Mouse (Mus musculus) left cerebral cortex, postnatal 4 days (tissue): ENCODE results near the gene Efl1. TPM values are rescaled to one million over a fixed set of nuclear protein-coding genes. Genes with fewer than 3 reads are reported as not detected.
"Not testable (repeated sequence)": the region's sequence is repeated elsewhere in the genome, so short reads cannot be mapped to it uniquely, and the experiment has no call there.

Source experiments
- DNase-seq: peaks from one replicate; pipeline ENCODE4 v3.0.0-alpha.2; 2022
- intact Hi-C: fragments of 180-260 bp; cut with DNase I; formaldehyde crosslinking; loops from one replicate; pipeline ENCODE4 v1.15.1; 2025
- total RNA-seq, 2 experiments: library from RNA; stranded (reverse); gene quantifications; 2 replicates each; pipeline ENCODE4 v1.2.3; 2021

Efl1 gene
- total RNA-seq, 2 experiments from 2014 or later: 20.3 to 22.5 TPM

DNA sequence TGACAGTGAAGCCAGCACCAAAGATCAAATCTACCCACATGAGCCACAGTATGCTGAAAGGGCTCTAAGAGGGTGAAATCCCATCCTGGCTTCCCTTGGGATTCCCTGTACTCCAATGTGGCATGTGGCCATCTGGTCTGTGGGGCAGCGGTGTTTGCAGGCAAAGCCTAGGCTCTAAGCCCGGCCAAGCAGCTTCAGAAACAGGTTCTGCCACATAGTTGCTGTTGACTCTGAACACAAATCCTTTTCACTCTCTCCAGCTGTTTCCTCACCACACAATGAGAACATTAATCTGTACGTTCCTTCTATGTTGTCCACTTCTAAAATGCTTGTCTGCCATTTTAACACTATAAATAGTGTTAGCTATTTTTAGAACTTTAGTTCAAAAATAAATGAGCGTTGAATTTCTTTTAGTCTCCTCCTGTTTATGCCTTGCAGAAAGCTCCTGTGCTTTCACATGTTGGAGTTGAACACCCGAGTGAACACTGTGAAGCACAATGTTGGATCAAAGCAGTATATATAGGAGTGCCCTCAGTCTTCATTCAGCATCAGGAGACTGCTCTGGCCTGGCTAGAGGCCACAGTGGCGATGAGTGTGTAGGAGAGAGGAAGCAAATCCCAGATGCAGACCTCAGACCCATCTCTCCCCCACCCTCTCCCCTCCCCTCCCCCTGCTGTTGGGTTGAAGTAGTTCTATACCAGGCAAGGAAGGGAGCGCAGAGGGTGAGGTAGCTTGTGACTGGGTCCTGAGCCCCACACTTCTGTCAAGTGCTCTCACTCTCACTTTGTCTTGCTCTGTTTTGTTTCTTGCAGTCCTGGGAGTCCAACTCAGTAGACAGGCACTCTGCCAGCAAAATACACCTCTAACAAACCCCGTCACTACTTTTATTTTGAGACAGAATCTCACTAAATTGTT, 104.0 kb downstream of the Efl1 start:
- intact Hi-C loops: no loop called here
- DNase-seq: peak; percentile 49

DNA sequence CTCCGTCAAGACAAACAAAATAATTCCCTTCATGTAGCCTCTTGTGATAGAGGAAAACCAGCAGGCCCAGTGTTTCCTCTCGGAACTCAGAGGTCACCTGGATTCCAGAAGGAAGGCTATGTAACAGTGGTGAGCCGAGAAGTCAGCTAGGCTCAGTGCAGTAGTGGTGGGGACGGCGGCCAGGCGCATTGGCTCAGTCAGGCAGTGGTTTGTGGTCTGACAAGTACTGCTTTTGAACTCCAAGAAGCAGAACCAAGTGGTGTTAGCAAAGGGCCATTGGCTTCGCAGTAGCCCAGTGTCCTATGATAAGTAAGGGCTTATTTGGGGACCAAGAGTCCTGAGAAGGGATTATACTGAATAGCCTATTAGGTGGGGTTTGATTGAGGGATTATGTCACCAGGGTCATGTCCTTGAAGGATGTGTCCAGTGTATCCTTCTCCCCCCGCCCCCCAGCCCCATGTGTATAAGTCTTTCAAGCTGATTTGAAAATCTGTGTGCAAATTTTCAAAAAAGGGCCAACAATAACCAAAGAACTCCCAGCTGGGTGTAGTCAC, 107.3 kb downstream of the Efl1 start:
- intact Hi-C loops: no loop called here
- no peak for DNase-seq

DNA sequence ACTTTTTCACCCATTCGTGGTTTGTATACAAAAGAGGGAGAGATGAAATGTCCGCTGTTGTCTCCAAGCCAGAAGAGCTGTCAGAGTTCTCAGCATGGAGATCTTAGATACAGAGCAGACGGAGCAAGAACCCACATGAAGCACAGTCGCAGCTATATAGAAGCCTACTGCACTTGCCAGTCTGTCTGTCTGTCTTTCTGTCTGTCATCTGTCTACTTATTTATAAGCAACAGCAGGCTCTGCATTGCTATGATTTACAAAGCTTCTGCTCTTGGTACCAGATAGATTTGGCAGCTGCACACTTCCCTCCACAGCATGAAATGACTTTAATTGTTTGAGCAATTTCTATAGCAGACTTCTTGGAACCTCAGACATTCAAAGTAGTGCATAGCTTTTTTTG, 110.1 kb downstream of the Efl1 start:
- no peak for DNase-seq
- intact Hi-C loops: no loop called here

DNA sequence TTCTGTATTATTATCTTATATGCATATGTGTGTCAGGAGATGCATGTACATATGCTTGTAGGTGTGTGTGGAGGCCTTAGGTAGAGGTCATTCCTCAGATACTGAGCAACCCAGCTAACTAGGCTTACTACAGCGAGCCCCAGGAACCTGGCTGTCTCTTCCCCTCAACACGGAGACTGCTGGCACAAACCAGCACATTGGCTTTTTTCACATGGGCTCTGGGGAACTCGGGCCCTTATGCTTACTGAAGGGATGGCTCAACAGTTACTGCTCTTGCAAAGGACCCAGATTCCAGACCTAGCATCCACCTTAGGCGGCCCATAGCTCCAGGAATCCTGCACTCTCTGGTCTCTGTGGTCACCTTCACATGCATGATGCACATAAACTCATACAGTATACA, 110.7 kb downstream of the Efl1 start:
- no peak for DNase-seq
- intact Hi-C loops: no loop called here

DNA sequence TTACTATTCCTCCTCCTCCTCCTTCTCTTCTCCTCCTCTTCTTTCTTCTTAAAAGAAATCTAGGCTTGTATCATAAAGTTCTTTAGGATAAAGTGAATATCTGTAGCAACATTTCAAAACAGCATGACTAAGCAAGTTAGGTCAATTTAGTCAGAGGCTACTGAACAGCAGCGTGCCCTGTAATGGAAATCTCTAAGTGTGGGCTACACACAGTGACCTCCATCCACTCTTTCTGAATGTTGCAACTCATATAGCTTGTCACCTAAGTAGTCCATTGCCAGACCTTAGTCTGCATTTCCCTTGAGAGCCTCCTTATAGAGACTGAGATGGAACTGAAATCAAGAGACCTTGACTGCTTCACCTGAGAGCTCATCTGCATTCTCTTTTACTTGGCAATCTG, 116.5 kb downstream of the Efl1 start:
- intact Hi-C loops: no loop called here
- no peak for DNase-seq

DNA sequence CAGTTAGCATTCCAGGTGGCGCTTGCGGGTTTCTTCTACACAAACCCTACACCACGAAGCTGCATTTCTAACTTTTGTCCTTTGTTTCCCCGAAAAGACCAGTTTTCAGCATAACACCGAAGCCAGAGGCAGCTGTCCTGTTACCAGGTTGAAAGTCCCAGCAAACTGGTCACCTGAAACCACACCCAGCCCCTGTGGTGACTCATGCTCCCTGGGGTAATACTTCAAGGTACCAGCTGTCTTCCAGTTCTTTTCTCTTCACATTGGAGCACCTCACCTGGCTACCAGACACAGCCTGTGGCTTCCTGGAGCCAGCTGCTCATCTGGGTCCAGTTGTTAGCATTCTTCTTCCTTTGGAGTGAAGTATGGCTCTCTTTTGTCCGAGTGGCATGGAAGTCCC, 118.2 kb downstream of the Efl1 start:
- DNase-seq: no peak
- intact Hi-C loops: no loop called here

DNA sequence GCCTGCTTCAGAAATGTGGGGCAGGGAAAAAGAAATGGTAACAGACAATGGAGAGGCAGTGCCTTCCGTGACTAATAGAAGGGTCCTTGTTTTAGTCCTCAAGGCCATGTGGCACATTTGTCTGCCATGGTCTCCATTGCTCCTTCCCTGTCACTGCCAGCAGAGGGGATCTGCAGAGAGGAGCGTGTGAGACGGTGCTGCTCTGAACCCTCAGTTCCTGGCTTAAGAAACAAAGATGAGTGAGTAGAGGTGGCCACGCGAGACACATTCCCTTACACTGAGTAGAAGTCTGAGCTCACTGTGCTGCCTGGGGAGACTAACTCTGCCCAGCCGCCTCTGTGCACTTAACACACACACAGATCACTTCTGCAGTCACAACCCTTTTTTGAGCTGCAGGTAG, 121.8 kb downstream of the Efl1 start:
- DNase-seq: no peak
- intact Hi-C loops: no loop called here

DNA sequence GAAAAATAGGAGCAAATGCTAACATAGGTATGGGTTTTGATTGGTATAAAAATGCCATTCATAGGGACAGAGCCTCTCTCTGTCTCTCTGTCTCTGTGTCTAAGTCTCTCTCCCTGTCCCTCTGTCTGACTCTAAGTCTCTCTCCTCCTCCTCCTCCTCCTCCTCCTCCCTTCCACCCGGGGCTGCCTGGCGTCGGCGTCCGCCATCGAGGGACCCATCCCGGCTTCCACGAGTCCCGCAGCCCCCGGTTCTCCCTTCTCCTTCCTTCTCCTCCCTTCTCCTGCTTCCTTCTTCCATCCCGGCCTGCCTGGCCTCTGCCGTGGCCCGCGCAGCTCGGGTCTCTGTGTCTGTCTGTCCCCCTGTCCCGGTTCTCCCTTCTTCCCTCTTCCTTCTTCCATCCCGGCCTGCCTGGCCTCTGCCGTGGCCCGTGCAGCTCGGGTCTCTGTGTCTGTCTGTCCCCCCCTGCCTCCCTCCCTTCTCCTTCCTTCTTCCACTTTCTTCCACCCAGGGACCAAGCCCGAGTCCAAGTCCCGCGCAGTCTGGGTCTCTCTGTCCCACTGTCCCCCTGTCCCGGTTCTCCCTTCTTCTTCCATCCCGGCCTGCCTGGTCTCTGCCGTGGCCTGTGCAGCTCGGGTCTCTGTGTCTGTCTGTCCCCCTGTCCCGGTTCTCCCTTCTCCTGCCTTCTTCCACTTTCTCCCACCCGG, 122.7 kb downstream of the Efl1 start:
- intact Hi-C loops, DNase-seq: not testable (repeated sequence)

DNA sequence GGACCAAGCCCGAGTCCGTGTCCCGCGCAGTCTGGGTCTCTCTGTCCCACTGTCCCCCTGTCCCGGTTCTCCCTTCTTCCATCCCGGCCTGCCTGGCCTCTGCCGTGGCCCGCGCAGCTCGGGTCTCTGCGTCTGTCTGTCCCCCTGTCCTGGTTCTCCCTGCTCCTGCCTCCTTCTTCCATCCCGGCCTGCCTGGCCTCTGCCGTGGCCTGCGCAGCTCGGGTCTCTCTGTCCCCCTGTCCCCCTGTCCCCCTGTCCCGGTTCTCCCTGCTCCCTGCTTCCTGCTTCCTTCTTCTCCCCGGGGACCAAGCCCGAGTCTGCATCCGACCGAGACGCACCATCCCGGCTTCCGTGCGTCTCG, 123.2 kb downstream of the Efl1 start:
- intact Hi-C loops, DNase-seq: not testable (repeated sequence)

DNA sequence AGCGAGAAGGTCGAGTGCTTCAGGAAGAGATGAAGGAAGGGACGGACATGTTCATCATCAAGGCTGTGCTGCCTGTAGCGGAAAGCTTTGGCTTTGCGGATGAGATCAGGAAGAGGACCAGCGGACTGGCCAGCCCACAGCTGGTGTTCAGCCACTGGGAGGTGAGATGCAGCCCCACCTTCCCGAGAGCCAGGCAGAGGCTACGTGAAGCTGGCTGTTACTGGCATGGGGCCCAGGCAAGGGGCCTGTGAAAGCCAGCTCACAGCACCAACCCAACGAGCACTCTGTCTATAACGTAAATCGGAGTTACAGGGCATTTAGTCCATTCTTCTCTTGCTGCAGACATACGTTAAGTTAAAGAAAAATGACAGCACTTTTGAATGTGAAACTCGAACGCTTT, 124.1 kb downstream of the Efl1 start:
- intact Hi-C loops: no loop called here
- peak; percentile 55 for DNase-seq

DNA sequence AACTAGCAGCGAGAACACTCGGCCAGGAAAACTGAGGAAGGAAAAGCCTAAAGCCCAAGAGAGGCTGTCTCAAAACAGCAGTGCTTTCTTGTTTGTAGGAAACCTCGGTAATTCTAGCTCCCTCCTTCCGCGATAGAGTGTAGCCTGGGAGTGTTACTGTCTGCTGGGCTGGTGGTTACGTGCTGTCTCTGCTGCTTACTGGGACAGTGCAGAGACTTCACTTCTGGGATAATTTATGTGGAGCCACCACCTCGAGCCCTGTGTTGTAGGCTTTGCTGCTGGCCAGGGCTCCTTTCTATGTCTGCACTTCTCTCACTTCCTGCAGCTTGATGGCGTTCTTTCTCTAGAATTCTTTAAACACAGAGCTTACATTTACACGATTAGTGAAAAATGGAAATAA, 124.7 kb downstream of the Efl1 start:
- DNase-seq: no peak
- intact Hi-C loops: no loop called here

DNA sequence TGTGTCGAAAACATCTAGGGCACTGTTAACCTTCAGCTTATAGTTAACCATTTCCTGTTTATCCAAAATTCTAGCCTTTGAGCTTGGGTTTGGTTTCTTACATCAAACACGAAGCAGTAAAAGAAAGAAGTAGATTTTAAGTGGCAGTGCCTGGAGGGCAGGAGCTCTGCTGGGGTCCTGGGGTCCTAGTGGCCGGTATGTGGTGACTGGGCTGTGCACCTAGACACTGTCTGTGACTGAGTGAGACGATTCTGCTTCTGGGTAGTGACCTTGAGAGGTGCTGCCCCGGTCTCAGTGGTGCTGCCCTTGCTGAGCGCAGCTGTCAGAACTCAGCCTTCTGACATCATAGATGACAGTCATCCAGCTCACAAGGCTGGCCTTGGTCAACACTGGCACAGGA, 125.5 kb downstream of the Efl1 start:
- no peak for DNase-seq
- intact Hi-C loops: no loop called here

DNA sequence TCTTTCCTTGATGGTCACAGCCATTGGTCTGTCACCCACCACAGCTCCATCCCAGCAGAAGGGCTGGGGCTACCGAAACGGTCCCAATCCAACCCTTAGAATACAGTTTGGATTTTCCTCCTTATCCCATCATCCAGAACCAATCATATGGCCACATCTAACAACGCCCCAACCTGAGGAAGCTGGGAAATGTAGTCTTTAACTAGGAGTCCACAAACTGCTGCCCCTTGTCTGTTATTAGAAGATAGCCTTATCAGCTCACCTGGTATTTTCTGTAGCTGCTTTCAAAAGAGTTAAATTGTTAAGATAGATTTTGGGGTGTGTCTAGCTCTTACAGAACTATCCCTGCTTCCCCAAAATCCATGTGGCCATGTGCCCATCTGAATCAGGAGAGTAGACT, 126.7 kb downstream of the Efl1 start:
- DNase-seq: no peak
- intact Hi-C loops: no loop called here

DNA sequence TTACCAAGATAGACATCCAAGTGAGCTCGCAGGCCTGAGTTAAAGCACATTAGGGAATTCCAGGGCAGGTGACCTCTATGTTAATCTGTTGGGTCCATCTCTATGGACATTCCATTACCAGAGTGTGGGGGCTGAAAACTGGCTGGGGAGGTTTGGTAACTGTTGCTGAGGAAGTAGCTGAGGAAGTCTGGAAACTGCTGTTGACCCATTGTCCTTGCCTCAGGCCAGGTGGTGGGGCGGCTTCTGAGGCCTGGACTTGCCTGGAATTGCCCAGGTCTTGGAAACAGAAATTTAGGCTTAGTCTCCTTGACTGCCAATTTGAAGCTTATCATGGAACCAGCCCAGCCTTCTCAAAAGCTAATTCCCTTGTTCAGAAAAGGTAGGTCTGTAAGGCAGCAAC, 134.7 kb downstream of the Efl1 start:
- intact Hi-C loops: no loop called here
- DNase-seq: no peak

DNA sequence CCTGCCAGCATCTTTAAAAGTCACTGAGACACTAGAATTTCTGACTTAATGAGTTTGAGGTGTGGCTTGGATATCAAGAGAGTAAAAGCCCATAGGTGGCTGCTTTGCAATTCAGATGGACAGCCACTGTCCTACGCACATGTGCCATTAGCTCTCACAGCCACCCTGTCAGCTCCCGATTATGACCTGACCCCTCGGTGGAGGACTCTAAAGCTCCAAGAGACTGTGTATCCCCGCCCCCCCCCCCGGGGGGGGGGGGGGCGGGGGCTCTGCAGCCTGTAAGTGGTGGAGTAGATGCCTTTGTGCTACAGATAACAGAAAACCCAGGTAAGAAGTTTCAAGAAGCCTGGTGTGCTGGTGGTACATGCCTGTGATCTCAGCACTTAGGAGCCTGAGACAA, 135.3 kb downstream of the Efl1 start:
- intact Hi-C loops: no loop called here
- no peak for DNase-seq

DNA sequence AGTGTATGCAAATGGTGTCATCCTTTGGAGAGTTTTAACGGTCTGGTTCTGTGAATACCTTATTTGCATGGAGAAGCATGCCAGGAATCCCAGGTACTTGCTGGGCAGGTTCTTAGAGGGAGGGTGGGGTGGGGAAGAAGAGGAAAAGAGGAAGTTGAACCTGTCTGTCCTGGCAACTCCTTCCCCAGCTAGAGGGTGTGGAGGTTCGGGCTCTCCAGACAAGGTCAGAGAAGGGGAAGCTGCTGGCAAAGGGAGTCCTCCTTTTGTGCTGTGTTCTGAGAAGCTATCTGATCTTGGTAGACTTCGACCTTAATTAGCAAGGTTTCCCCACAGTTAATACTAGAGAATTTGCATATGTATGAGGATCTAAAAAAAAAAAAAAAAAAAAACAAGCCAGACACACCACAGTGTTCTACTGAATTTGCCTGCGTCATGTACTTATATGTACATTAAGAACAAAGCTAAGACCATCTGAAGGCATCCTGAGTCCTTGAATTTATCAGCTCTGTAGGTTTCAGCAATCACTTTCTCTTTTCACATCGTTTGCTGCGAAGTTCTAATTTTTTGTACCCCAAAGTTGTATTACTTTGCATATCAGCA, 137.0 kb downstream of the Efl1 start:
- no peak for DNase-seq
- intact Hi-C loops: no loop called here

DNA sequence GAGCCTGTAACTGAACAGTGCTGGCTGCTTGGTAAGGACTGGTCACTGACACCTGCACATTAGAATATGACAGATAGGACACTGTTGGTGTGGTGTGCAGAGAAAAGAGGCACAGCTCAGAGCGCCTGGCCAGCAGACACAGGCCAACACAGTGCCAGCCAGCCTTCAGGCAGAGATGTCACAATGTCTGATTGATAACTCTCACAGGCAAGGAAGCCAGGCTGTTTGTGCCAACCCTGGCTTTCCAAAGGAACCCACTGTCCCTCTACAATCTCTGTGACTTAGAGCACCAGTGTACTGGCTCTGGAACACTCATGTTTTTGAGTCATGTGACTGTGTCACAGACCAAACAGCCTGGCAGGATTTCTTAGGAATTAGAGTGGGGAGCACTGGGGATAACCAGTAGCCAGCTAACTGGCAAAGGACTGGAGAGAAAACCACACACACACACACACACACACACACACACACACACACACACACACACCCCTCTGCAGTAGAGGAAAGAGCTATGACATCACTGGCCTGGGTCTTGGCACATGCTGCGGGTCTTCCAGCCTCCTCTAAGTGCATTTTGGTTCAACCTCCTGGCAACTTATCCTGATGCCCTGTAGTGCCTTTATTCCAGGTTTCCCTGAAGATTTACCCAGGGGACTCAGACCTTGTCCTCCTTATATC, 137.7 kb downstream of the Efl1 start:
- intact Hi-C loops: no loop called here

DNA sequence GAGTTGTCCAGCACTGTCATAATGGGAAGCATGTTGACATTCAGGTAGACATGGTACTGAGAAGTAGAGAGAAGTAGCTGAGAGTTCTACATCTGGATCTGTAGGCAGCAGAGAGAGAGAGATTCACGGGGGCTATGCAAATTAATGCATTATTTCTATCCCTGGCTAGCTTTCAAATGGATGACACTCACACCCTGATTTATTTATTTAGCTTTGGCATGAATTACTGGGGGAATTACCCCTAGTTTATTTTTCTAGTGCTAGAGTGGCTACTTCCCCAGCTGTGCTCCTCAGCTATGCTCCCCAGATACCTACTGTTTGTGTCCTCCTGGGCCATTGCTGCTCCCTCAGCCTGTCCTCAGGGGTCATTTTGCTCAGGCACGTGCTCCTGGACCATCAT, 144.2 kb downstream of the Efl1 start:
- DNase-seq: no peak
- intact Hi-C loops: no loop called here

More for the DNA sequence above, 137.7 kb downstream of the Efl1 start:
- DNase-seq: peak; percentile 3

DNA sequence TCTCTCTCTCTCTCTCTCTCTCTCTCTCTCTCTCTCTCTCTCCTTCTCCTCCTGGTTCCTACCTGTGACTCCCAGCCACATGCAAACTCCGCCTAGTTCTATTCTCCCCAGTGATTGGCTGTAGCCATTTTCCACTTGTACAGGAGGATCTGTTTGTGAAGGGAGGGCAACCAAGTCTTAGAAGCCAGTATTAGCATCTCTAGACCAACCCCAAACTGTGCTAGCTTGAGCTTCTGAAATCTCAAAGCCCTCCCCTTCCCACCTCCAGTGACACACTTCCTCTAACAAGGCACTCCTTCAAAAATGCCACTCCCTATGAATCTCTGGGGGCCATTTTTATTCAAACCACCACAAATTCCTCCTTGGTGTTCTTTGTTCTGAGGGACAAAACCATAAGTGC, 144.7 kb downstream of the Efl1 start:
- intact Hi-C loops: no loop called here
- DNase-seq: no peak

DNA sequence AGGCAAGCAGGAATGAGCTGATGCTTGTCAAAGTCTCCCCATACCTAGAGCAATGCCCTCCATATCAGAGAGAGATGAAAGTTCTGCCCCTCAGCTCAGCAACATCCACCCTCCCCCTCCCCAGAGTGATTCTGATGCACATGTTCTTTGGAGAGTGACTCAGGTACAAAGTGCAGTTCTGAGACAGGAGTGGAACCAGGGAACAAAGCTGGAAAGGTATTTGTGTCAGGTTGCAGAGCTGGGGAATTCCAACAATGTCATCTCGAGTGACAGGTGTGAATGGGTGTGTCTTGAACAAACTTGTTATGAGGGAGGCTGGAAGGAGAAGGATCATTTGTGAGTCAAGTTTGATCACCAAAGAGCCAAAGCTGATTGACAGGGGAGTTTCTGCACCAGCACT, 146.1 kb downstream of the Efl1 start:
- no peak for DNase-seq
- intact Hi-C loops: no loop called here

DNA sequence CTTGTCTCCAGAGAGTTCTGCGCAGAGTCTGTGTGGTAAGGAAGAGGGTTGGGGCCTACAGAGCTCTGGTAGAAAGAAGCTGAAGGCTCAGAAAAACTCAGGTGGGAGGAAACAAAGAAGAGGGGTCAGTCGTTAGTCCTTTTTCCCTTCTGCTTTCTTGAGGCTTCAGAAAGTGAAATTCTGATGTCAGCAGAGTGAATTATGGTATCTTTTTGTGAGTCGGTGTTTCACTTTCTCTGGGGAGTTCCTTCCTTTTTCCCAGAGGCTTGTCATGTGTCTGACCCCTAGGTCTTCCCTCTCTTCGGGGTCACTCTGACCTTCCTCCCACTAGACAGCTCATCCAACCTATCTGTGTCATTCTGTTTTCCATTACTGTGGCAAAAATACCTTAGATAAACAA, 153.8 kb downstream of the Efl1 start:
- DNase-seq: no peak
- intact Hi-C loops: no loop called here
